Mouse (Mus musculus): ENCODE results near the gene Nup62. TPM values are rescaled to one million over a fixed set of nuclear protein-coding genes. Genes with fewer than 3 reads are reported as not detected.

Nup62 gene
- 43.4 and 44.7 TPM in 2 replicates for polyA plus RNA-seq (2015; fragmentation: Nextera tagmentation; extraction: Ambion mirVana)

DNA sequence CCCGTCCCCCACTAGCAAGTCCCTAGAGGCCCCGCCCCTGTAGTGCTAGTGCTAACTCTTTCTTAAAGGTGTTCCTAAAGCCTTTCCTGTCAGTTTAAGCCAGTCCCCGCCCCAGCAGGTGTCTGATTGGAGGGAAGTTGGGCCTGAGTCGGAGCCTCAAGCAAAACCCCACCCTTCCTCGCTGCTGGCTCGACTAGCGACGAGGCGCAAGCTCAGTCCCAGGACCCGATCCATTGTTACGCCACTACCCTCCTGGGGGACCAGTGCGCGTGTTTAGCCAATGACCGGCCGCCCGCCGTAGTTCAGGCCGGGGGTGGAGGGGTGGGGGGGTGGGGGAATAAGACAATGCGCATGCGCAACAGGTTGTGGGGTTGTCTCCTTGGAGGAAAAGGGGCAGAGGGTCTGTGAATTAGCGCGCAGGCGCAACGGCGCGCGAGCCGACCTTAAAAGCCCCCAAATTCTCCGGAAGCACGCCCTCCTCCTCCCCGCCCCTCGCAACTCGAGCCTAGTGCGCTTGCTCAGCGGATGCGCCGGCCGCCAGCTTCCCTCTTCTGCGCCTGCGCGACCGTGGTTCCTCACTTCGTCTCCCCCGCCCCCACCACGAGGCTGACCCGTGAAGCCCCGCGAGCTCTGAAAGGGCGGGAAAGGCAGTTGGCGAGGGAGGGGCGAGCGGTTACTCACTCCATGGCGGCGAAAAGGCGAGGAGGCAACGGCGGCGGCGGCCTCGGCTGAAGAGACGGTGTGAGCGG lies at the start of gene Nup62, which contains the start of gene Il4i1:
TSS of gene Nup62 (plus strand) at position 368 of the 749 bp plus-strand sequence.
TSS of gene Il4i1 (plus strand) at position 667 of the 749 bp plus-strand sequence.
- WGBS (ENCODE audit: insufficient replicate concordance), result under 1% methylated on average over 62 of the region's 62 CpGs

DNA sequence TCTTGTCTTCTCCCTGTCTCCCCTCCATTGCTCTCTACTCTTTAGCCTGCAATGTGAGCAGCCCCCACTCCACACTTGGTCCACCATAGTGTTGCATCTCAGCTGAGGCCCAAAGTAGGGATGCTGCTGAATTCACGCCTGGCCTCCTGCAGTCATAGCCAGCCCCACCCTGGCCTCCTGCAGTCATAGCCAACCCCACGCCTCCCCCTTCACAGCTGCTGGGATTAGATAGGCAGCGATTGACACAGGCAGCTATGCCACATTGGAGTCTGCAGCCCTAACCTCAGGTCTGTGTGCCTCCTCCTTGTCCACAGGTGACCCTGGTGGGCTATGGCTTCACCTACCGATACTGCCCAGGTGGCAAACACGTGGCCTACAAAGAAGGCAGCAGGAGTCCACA lies 47.8 kb upstream of the Nup62 start:
- H3K9ac ChIP-seq (ENCODE audit: low read depth, low read length), result no peak overlapping the region
- peak; percentile 72 for ATAC-seq (ENCODE audit: low read depth)
- WGBS (ENCODE audit: insufficient replicate concordance), result 43% methylated on average over 5 of the region's 5 CpGs
- peaks cover 31% of the 10 kb centered on the region for H3K4me1 ChIP-seq (ENCODE audit: control insufficient read depth, low read depth, low read length)
- peak overlapping the region; percentile 43 for H3K4me2 ChIP-seq (ENCODE audit: low read depth, low read length)
- H3K36me3 ChIP-seq (ENCODE audit: control insufficient read depth, insufficient read depth), result peaks cover 9% of the 10 kb centered on the region
- 0 out of 2 replicates have a peak overlapping the region, but pooled peaks have one; percentile 8 for H3K27ac ChIP-seq (ENCODE audit: low read length)
- no peak overlapping the region for H3K4me3 ChIP-seq (ENCODE audit: low read depth, low read length)
- no peaks in the 10 kb centered on the region for H3K9me3 ChIP-seq (replicated peaks; ENCODE audit: control insufficient read depth, low read length)
- no peaks in the 10 kb centered on the region for H3K27me3 ChIP-seq (ENCODE audit: control insufficient read depth, insufficient read depth, low read depth, low read length)

More for the DNA sequence above, at the start of gene Nup62, which contains the start of gene Il4i1:
- H3K4me3 ChIP-seq (ENCODE audit: low read depth, low read length), result peak within 1 kb of the TSS; percentile 95
- H3K4me2 ChIP-seq (ENCODE audit: low read depth, low read length), result peak within 1 kb of the TSS; percentile 82
- no peaks in the 10 kb centered on the region for H3K9me3 ChIP-seq (replicated peaks; ENCODE audit: control insufficient read depth, low read length)
- H3K9ac ChIP-seq (ENCODE audit: low read depth, low read length), result peak within 1 kb of the TSS; percentile 97
- ATAC-seq (ENCODE audit: low read depth), result peak; percentile 85
- peaks cover 48% of the 10 kb centered on the region for H3K4me1 ChIP-seq (ENCODE audit: control insufficient read depth, low read depth, low read length)
- no peaks in the 10 kb centered on the region for H3K27me3 ChIP-seq (ENCODE audit: control insufficient read depth, insufficient read depth, low read depth, low read length)
- peak within 1 kb of the TSS; percentile 96 for H3K27ac ChIP-seq (ENCODE audit: low read length)
- peaks cover 7% of the 10 kb centered on the region; the same call in 1 of the 2 replicates for H3K36me3 ChIP-seq (ENCODE audit: control insufficient read depth, insufficient read depth)

DNA sequence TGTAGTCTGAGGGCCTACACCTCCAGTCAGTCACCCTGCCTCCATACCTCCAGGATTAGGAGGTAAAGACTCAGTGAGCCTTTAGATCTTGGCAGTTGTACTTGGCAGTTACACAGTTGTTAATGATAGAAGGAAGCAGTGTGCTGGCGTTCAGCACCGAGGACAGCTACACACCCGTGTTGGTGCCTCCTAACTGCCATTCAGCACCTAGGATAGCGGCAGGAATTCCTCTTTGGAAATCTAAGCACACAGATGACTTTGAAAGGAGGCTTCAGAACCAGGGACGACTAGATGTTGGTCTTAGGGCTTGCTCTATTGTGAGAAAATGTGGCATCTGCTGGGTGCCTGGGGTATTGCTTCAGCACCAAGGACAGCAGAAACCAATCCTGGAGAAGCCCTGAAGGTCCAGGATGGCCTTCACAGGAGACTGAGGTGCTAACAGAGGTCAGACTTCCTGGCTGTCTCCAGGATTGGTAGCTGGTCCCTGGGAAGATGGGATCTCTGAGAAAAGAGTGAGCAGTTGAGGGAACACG lies 45.8 kb upstream of the Nup62 start:
- Histone ChIP-seq H3K27ac (ENCODE audit: low read length) (no peak overlapping the region), H3K27me3 (ENCODE audit: control insufficient read depth, insufficient read depth, low read depth, low read length) (no peaks in the 10 kb centered on the region), H3K4me1 (ENCODE audit: control insufficient read depth, low read depth, low read length) (peaks cover 35% of the 10 kb centered on the region), H3K36me3 (ENCODE audit: control insufficient read depth, insufficient read depth) (peaks cover 11% of the 10 kb centered on the region), H3K4me3 (ENCODE audit: low read depth, low read length) (no peak overlapping the region), H3K4me2 (ENCODE audit: low read depth, low read length) (no peak overlapping the region), H3K9ac (ENCODE audit: low read depth, low read length) (no peak overlapping the region), H3K9me3 (replicated peaks; ENCODE audit: control insufficient read depth, low read length) (no peaks in the 10 kb centered on the region)
- ATAC-seq (ENCODE audit: low read depth), result no peak
- WGBS (ENCODE audit: insufficient replicate concordance), result 24% methylated on average over 6 of the region's 6 CpGs

DNA sequence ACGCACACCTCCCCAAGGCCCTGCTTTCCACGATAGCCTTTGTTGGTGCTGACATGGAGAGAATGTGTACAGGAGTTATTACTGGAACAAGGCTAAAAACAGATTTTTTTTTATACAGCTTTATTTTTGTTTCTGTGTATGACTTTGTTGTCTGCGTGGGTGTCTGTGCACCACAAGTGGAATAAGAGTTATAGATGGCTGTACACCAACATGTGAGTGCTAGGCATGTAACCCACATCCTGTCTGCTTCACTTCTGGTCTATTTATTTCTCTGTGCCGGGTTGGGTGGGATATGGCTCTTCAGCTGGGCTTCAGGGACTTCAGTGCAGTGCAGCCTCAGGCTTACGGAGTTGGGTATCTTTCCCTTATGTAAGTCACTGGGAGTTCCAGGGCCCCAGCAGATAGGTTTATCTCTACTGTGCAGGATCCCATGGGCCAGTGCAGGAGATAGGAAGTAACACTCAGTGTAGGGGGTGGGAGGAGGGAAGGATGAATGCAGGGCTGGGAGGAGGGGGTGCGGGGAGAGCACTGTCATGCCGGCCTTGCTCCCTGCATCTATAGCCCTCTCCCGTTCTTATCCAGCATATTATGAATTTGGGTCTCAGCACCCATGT lies 43.2 kb upstream of the Nup62 start:
- Histone ChIP-seq H3K9me3 (replicated peaks; ENCODE audit: control insufficient read depth, low read length) (no peaks in the 10 kb centered on the region), H3K4me3 (ENCODE audit: low read depth, low read length) (no peak overlapping the region), H3K27ac (ENCODE audit: low read length) (peak overlapping the region; percentile 78), H3K36me3 (ENCODE audit: control insufficient read depth, insufficient read depth) (peaks cover 13% of the 10 kb centered on the region), H3K27me3 (ENCODE audit: control insufficient read depth, insufficient read depth, low read depth, low read length) (no peaks in the 10 kb centered on the region), H3K9ac (ENCODE audit: low read depth, low read length) (peak overlapping the region; percentile 33), H3K4me2 (ENCODE audit: low read depth, low read length) (peak overlapping the region; percentile 35), H3K4me1 (ENCODE audit: control insufficient read depth, low read depth, low read length) (peaks cover 30% of the 10 kb centered on the region)
- ATAC-seq (ENCODE audit: low read depth), result peak; percentile 90
- 46% methylated on average over 8 of the region's 8 CpGs for WGBS (ENCODE audit: insufficient replicate concordance)

- no peak overlapping the region for H3K4me3 ChIP-seq (ENCODE audit: low read depth, low read length)
- no peaks in the 10 kb centered on the region for H3K9me3 ChIP-seq (replicated peaks; ENCODE audit: control insufficient read depth, low read length)
- H3K27me3 ChIP-seq (ENCODE audit: control insufficient read depth, insufficient read depth, low read depth, low read length), result no peaks in the 10 kb centered on the region
- peak; percentile 42 for ATAC-seq (ENCODE audit: low read depth)
- H3K4me2 ChIP-seq (ENCODE audit: low read depth, low read length), result no peak overlapping the region
- no peak overlapping the region for H3K9ac ChIP-seq (ENCODE audit: low read depth, low read length)
- peaks cover 7% of the 10 kb centered on the region for H3K36me3 ChIP-seq (ENCODE audit: control insufficient read depth, insufficient read depth)
- H3K27ac ChIP-seq (ENCODE audit: low read length), result peak overlapping the region; percentile 76
- WGBS (ENCODE audit: insufficient replicate concordance), result 81% methylated on average over 9 of the region's 9 CpGs
- peaks cover 16% of the 10 kb centered on the region for H3K4me1 ChIP-seq (ENCODE audit: control insufficient read depth, low read depth, low read length)
Measured at GRCm38 (mm10) chr7:44776849-44777498, 38.9 kb upstream of the Nup62 start.

DNA sequence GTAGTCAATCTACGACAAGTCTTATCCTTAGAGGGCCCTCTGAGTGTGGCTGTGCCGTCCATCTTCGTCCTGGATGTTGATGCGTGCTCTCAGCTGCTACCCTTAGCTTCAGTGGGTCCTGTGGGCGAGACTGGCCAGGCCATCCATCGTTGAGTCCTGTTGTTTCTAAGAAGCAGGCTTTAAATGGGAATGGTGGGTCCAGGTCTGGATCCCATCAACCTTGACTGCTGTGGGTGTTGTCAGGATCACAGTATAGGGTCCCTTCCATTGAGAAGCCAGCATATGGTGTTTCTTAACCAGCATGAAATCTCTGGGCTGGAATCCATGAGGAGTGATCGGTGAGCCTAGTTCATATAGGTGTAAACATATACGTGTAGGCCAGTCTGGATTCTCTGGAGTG lies 35.8 kb upstream of the Nup62 start:
- Histone ChIP-seq H3K4me3 (ENCODE audit: low read depth, low read length) (no peak overlapping the region), H3K27ac (ENCODE audit: low read length) (no peak overlapping the region), H3K9me3 (replicated peaks; ENCODE audit: control insufficient read depth, low read length) (no peaks in the 10 kb centered on the region), H3K4me2 (ENCODE audit: low read depth, low read length) (no peak overlapping the region), H3K36me3 (ENCODE audit: control insufficient read depth, insufficient read depth) (peaks cover 2% of the 10 kb centered on the region; the same call in 1 of the 2 replicates), H3K27me3 (ENCODE audit: control insufficient read depth, insufficient read depth, low read depth, low read length) (no peaks in the 10 kb centered on the region), H3K9ac (ENCODE audit: low read depth, low read length) (no peak overlapping the region), H3K4me1 (ENCODE audit: control insufficient read depth, low read depth, low read length) (no peaks in the 10 kb centered on the region; the same call in 1 of the 2 replicates)
- WGBS (ENCODE audit: insufficient replicate concordance), result 68% methylated on average over 8 of the region's 8 CpGs
- ATAC-seq (ENCODE audit: low read depth), result no peak

- Histone ChIP-seq H3K9ac (ENCODE audit: low read depth, low read length) (no peak overlapping the region), H3K36me3 (ENCODE audit: control insufficient read depth, insufficient read depth) (no peaks in the 10 kb centered on the region), H3K27me3 (ENCODE audit: control insufficient read depth, insufficient read depth, low read depth, low read length) (no peaks in the 10 kb centered on the region; the same call in 1 of the 2 replicates), H3K9me3 (replicated peaks; ENCODE audit: control insufficient read depth, low read length) (no peaks in the 10 kb centered on the region), H3K27ac (ENCODE audit: low read length) (no peak overlapping the region), H3K4me1 (ENCODE audit: control insufficient read depth, low read depth, low read length) (no peaks in the 10 kb centered on the region), H3K4me2 (ENCODE audit: low read depth, low read length) (no peak overlapping the region), H3K4me3 (ENCODE audit: low read depth, low read length) (no peak overlapping the region)
- 61% methylated on average over 3 of the region's 3 CpGs for WGBS (ENCODE audit: insufficient replicate concordance)
- no peak for ATAC-seq (ENCODE audit: low read depth)
Measured at GRCm38 (mm10) chr7:44789531-44789930, 26.4 kb upstream of the Nup62 start.

- Histone ChIP-seq H3K4me3 (ENCODE audit: low read depth, low read length) (no peak overlapping the region), H3K27me3 (ENCODE audit: control insufficient read depth, insufficient read depth, low read depth, low read length) (no peaks in the 10 kb centered on the region; the same call in 1 of the 2 replicates), H3K27ac (ENCODE audit: low read length) (no peak overlapping the region), H3K9ac (ENCODE audit: low read depth, low read length) (no peak overlapping the region), H3K4me1 (ENCODE audit: control insufficient read depth, low read depth, low read length) (no peaks in the 10 kb centered on the region), H3K36me3 (ENCODE audit: control insufficient read depth, insufficient read depth) (no peaks in the 10 kb centered on the region), H3K4me2 (ENCODE audit: low read depth, low read length) (no peak overlapping the region), H3K9me3 (replicated peaks; ENCODE audit: control insufficient read depth, low read length) (no peaks in the 10 kb centered on the region)
- no peak for ATAC-seq (ENCODE audit: low read depth)
- WGBS (ENCODE audit: insufficient replicate concordance), result 69% methylated on average over 4 of the region's 4 CpGs
Measured at GRCm38 (mm10) chr7:44790066-44790465, 25.8 kb upstream of the Nup62 start.

Data from liver, embryonic 16.5 days (tissue).